Mouse (Mus musculus): Measurements from ENCODE around the gene Bcl2l2.

DNA sequence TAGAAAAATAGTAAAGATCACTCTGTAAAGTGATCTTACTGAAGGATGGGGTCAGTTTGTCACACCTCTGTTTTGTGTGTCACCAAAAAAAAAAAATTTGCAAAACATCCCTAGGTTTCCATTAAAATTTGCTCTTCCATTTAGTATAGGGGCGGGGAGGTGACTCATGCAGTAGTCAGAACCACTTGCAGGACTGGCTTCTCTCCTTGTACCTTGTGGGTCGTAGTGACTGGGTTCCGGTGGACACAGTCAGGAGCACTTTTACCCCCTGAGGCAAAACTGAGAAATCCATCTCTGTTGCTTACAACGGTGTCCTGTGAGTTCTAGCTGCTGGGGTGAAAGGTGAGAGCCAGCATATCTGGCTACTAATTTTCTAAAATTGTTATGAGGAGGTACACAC is 20.5 kb downstream of the Bcl2l2 start:
- no peak for TF ChIP-seq CTCF (IDR thresholded peaks at IDR 0.05; ENCODE audit: control insufficient read depth, insufficient read depth, insufficient read length)
- no peak for TF ChIP-seq MYOG (IDR thresholded peaks at IDR 0.05; ENCODE audit: control insufficient read depth, extremely low read depth, insufficient read length)
- TF ChIP-seq MAX (IDR thresholded peaks at IDR 0.05): no peak

Data from C2C12 (cell line).